Mouse (Mus musculus) MEL (cell line): Measurements from ENCODE around the gene Klhl41. TPM values are rescaled to one million over a fixed set of nuclear protein-coding genes. Genes with fewer than 3 reads are reported as not detected.

Experiments
- DNase-seq: peaks from one replicate; pipeline ENCODE4 v3.0.0; 2011; ENCODE audit warnings: low read depth, low spot score
- H3K27ac ChIP-seq: 2 replicates; pipeline ENCODE4 v1.5.1; 2012; ENCODE audit warnings: low read depth, mild to moderate bottlenecking, control low read depth, low read length, moderate library complexity; ENCODE audit not compliant: control insufficient read depth
- H3K27me3 ChIP-seq, 2 experiments: fragments of 150-350 bp in 1 of 2; sonication (generic) in 1 of 2; 2 replicates each; pipeline ENCODE4 v1.6.1; 2012; ENCODE audit warnings: low read length in 2 of 2, mild to moderate bottlenecking in 2 of 2, improper control_type of control experiment in 1 of 2, moderate library complexity in 1 of 2; ENCODE audit not compliant: insufficient read depth in 2 of 2, control insufficient read depth in 1 of 2
- H3K36me3 ChIP-seq, 2 experiments: 2 replicates each; pipeline ENCODE4 v1.6.1; 2012 to 2014; ENCODE audit warnings: low read length in 2 of 2, improper control_type of control experiment in 1 of 2, inconsistent platforms in 1 of 2, mild to moderate bottlenecking in 1 of 2; ENCODE audit not compliant: insufficient read depth in 2 of 2, control insufficient read depth in 1 of 2
- H3K4me1 ChIP-seq, 2 experiments: fragments of 150-350 bp in 1 of 2; sonication (generic) in 1 of 2; 2 replicates each; pipeline ENCODE4 v1.6.1; 2012; ENCODE audit warnings: low read length in 2 of 2, improper control_type of control experiment in 1 of 2, mild to moderate bottlenecking in 1 of 2; ENCODE audit not compliant: insufficient read depth in 2 of 2, control insufficient read depth in 1 of 2
- H3K4me3 ChIP-seq, 2 experiments: fragments of 150-350 bp in 1 of 2; sonication (generic) in 1 of 2; 2 replicates each; pipeline ENCODE4 v1.5.1; 2012; ENCODE audit warnings: low read depth in 2 of 2, low read length in 2 of 2, mild to moderate bottlenecking in 2 of 2, moderate library complexity in 2 of 2, control low read depth in 1 of 2, improper control_type of control experiment in 1 of 2; ENCODE audit not compliant: control insufficient read depth in 1 of 2, insufficient read depth in 1 of 2
- H3K79me2 ChIP-seq: 2 replicates; pipeline ENCODE4 v1.6.1; 2012; ENCODE audit warnings: mild to moderate bottlenecking, low read length, moderate library complexity; ENCODE audit not compliant: control insufficient read depth, poor library complexity, insufficient read depth
- H3K9ac ChIP-seq: 2 replicates; pipeline ENCODE4 v1.6.1; 2012; ENCODE audit warnings: low read depth, mild to moderate bottlenecking, control low read depth, low read length, moderate library complexity; ENCODE audit not compliant: control insufficient read depth, poor library complexity, severe bottlenecking
- H3K9me3 ChIP-seq: fragments of 150-350 bp; sonication (generic); replicated peaks from 2 replicates; pipeline ENCODE4 v1.6.1; 2012; ENCODE audit warnings: mild to moderate bottlenecking, low read length, improper control_type of control experiment, moderate library complexity; ENCODE audit not compliant: insufficient read depth
- BHLHE40 ChIP-seq: IDR thresholded peaks from 2 replicates; pipeline ENCODE4 v1.6.1; 2012; ENCODE audit warnings: low read depth, mild to moderate bottlenecking, inconsistent platforms, low read length, improper control_type of control experiment, borderline replicate concordance
- CTCF ChIP-seq, 3 experiments: IDR thresholded peaks in 2 of 3; conservative IDR thresholded peaks in 1 of 3; 2 replicates each; pipeline ENCODE4 v1.5.1; 2011 to 2012; ENCODE audit warnings: low read length in 3 of 3, low read depth in 2 of 3, mild to moderate bottlenecking in 2 of 3, improper control_type of control experiment in 1 of 3, inconsistent platforms in 1 of 3, mixed read lengths in 1 of 3, moderate library complexity in 1 of 3; ENCODE audit not compliant: control insufficient read depth in 1 of 3, insufficient read depth in 1 of 3, poor library complexity in 1 of 3, severe bottlenecking in 1 of 3
- EP300 ChIP-seq, 2 experiments: IDR thresholded peaks; 2 replicates each; pipeline ENCODE4 v1.6.1; 2011; ENCODE audit warnings: improper control_type of control experiment in 2 of 2, low read length in 2 of 2, low read depth in 1 of 2, mild to moderate bottlenecking in 1 of 2
- GATA1 ChIP-seq: IDR thresholded peaks from 2 replicates; pipeline ENCODE4 v1.6.1; 2011; ENCODE audit warnings: low read depth, low read length, improper control_type of control experiment
- MAFK ChIP-seq: IDR thresholded peaks from 2 replicates; pipeline ENCODE4 v1.6.1; 2011; ENCODE audit warnings: low read depth, mild to moderate bottlenecking, low read length, improper control_type of control experiment, borderline replicate concordance
- MAZ ChIP-seq: IDR thresholded peaks from 2 replicates; pipeline ENCODE4 v1.6.1; 2012; ENCODE audit warnings: low read depth, mild to moderate bottlenecking, inconsistent platforms, low read length, improper control_type of control experiment
- MYB ChIP-seq: IDR thresholded peaks from 2 replicates; pipeline ENCODE4 v1.6.1; 2011; ENCODE audit warnings: mild to moderate bottlenecking, low read depth, low read length, improper control_type of control experiment
- MYC ChIP-seq: IDR thresholded peaks from 2 replicates; pipeline ENCODE4 v1.6.1; 2011; ENCODE audit warnings: low read depth, mild to moderate bottlenecking, low read length, improper control_type of control experiment, moderate library complexity
- NELFE ChIP-seq: IDR thresholded peaks from 2 replicates; pipeline ENCODE4 v1.6.1; 2011; ENCODE audit warnings: low read depth, low read length, improper control_type of control experiment
- TAL1 ChIP-seq: IDR thresholded peaks from 2 replicates; pipeline ENCODE4 v1.6.1; 2012; ENCODE audit warnings: mild to moderate bottlenecking, inconsistent platforms, low read length, moderate library complexity, mixed read lengths
- ZMIZ1 ChIP-seq: IDR thresholded peaks from 2 replicates; pipeline ENCODE4 v1.6.1; 2012; ENCODE audit warnings: low read depth, mild to moderate bottlenecking, inconsistent platforms, low read length, improper control_type of control experiment, moderate library complexity
- ZNF384 ChIP-seq: IDR thresholded peaks from 2 replicates; pipeline ENCODE4 v1.6.1; 2012; ENCODE audit warnings: low read depth, mild to moderate bottlenecking, inconsistent platforms, low read length, improper control_type of control experiment
- polyA plus RNA-seq, 2 experiments: library from polyadenylated mRNA; stranded (reverse) in 1 of 2; unstranded in 1 of 2; fragments of >175 nt in 1 of 2; fragments of >200 nt in 1 of 2; gene quantifications; 2 replicates each; pipeline versions ENCODE4 v1.2.1 to v1.2.4; 2012; ENCODE audit warnings: low replicate concordance in 2 of 2, low read depth in 1 of 2; ENCODE audit not compliant: insufficient read length in 2 of 2, insufficient read depth in 1 of 2, missing spikeins in 1 of 2
- total RNA-seq: library from RNA; depleted of rRNA; stranded (reverse); fragments of 300-350 nt; gene quantifications from 2 replicates; pipeline ENCODE4 v1.2.3, GENCODE M21; 2012; rRNA removed

Klhl41 gene
- total and polyA plus RNA-seq, 3 experiments = 0.04 to 0.12 TPM; not detected in 1

GRCm38 (mm10) chr2:69723519-69723825 lies 53.6 kb downstream of the Klhl41 start:
- Histone ChIP-seq H3K9ac (peak overlapping the region; percentile 95), H3K27me3 (peaks cover 8 to 13% of the 10 kb centered on the region in 2 experiments), H3K9me3 (no peaks in the 10 kb centered on the region), H3K36me3 (peaks cover 6 to 15% of the 10 kb centered on the region in 2 experiments), H3K79me2 (peaks cover 33% of the 10 kb centered on the region), H3K27ac (peak overlapping the region; percentile 82), H3K4me1 (peaks cover 0 to 5% of the 10 kb centered on the region in 2 experiments; a peak in 3 of 4 replicates), H3K4me3 (peak overlapping the region; percentile 91 to 95)
- DNase-seq = peak; percentile 63
- TF ChIP-seq BHLHE40 (no peak), EP300 (IDR thresholded peaks at IDR 0.05; ENCODE audit: low read depth in 1 of 2, low read length in 2 of 2) (no peak), ZMIZ1 (no peak), MAFK (no peak), MAZ (no peak), NELFE (no peak), GATA1 (no peak), ZNF384 (no peak), CTCF (IDR thresholded peaks at IDR 0.05 in 2 of 3, conservative IDR thresholded peaks at IDR 0.05 in 1 of 3; ENCODE audit: control insufficient read depth in 1 of 3, insufficient read depth in 1 of 3, low read depth in 2 of 3, low read length in 3 of 3, poor library complexity in 1 of 3, severe bottlenecking in 1 of 3) (no peak), MYC (no peak), MYB (no peak), TAL1 (no peak)

Other genes with a start within 250 kb of the Klhl41 start
- not detected in 2 replicates for gene Lrp2, start 84.1 kb upstream of the Klhl41 start, total RNA-seq
- gene Lrp2, start 84.1 kb upstream of the Klhl41 start, polyA plus RNA-seq = under 1 TPM in 1 of 2 experiments, not detected in 1; 0.01 TPM
- 5.7 and 6.3 TPM in 2 replicates for gene Bbs5, start 22.9 kb upstream of the Klhl41 start, total RNA-seq
- 1 to 10 TPM in 1 of 2 experiments, not detected in 1; 5.4 TPM for gene Bbs5, start 22.9 kb upstream of the Klhl41 start, polyA plus RNA-seq
- gene Fastkd1, start 43.4 kb downstream of the Klhl41 start, total RNA-seq = 8.9 and 9.8 TPM in 2 replicates
- gene Fastkd1, start 43.4 kb downstream of the Klhl41 start, polyA plus RNA-seq = 10 to 100 TPM in 1 of 2 experiments, not detected in 1; 15.7 TPM
- 12.5 and 13.5 TPM in 2 replicates for gene Ppig, start 52.4 kb downstream of the Klhl41 start, total RNA-seq
- 100 to 1,000 TPM; 115 to 132 TPM for gene Ppig, start 52.4 kb downstream of the Klhl41 start, polyA plus RNA-seq
- 0.85 and 1.1 TPM in 2 replicates for gene Ccdc173, start 119.5 kb downstream of the Klhl41 start, total RNA-seq
- gene Ccdc173, start 119.5 kb downstream of the Klhl41 start, polyA plus RNA-seq = 1 to 10 TPM in 1 of 2 experiments, not detected in 1; 1.9 TPM
- gene Phospho2, start 119.5 kb downstream of the Klhl41 start, total RNA-seq = 11.8 and 13.2 TPM in 2 replicates
- gene Phospho2, start 119.5 kb downstream of the Klhl41 start, polyA plus RNA-seq = 10 to 100 TPM in 1 of 2 experiments, not detected in 1; 13.2 TPM
- gene Klhl23, start 151.8 kb downstream of the Klhl41 start, total RNA-seq = 24.8 and 27.6 TPM in 2 replicates
- 100 to 1,000 TPM in 1 of 2 experiments, 10 to 100 TPM in 1; 31.4 to 238 TPM for gene Klhl23, start 151.8 kb downstream of the Klhl41 start, polyA plus RNA-seq
- 219 and 221 TPM in 2 replicates for gene Ssb, start 191.4 kb downstream of the Klhl41 start, total RNA-seq
- gene Ssb, start 191.4 kb downstream of the Klhl41 start, polyA plus RNA-seq = 1,000 to 10,000 TPM in 1 of 2 experiments, 100 to 1,000 TPM in 1; 357 to 1,377 TPM
- gene Mettl5, start 215.5 kb downstream of the Klhl41 start, total RNA-seq = 27.5 and 32.3 TPM in 2 replicates
- gene Mettl5, start 215.5 kb downstream of the Klhl41 start, polyA plus RNA-seq = 10 to 100 TPM in 1 of 2 experiments, not detected in 1; 29.2 TPM
- gene Ubr3, start 227.1 kb downstream of the Klhl41 start, total RNA-seq = 10.1 and 13.5 TPM in 2 replicates
- 100 to 1,000 TPM in 1 of 2 experiments, 10 to 100 TPM in 1; 25.3 to 188 TPM for gene Ubr3, start 227.1 kb downstream of the Klhl41 start, polyA plus RNA-seq